Comparison of ENCODE assay signal across 8 mouse cellular contexts in genomic region chr2:148875335-148875811, GRCm38 (mm10). TPM values are rescaled to one million over a fixed set of nuclear protein-coding genes. Genes with fewer than 3 reads are reported as not detected.
DNase-seq lines count a peak whose midpoint lies in the region; ATAC-seq lines count a peak whose summit lies in the region.

Gene Cst3, minus strand, starts transcription at chr2:148875692.

- peak; percentile 90 for DNase-seq in MN1 (ENCODE audit: low spot score)
- DNase-seq in cerebellum, adult 9-11 months = peak; percentile 91
- DNase-seq in frontal cortex, postnatal 10 days (ENCODE audit: low spot score in 2 of 2) = peak; percentile 91
- DNase-seq in layer of hippocampus, postnatal 14 days (ENCODE audit: low spot score in 2 of 2) = peak; percentile 87 to 94
- peak; percentile 96 for DNase-seq in lung, postnatal 14 days
- peak; percentile 87 for DNase-seq in retina, adult 2 months (ENCODE audit: low read depth, low spot score)
- peak; percentile 90 for DNase-seq in thymus, postnatal 36 days

- ATAC-seq in hindbrain, embryonic 12.5 days (ENCODE audit: low FRiP score) = peak; percentile 95

- no peaks in the 10 kb centered on the region for H3K9me3 ChIP-seq in hindbrain, embryonic 12.5 days (replicated peaks)

- H3K4me1 ChIP-seq in hindbrain, embryonic 12.5 days = peaks cover 29% of the 10 kb centered on the region

- peak within 1 kb of the TSS; percentile 68 for H3K4me2 ChIP-seq in hindbrain, embryonic 12.5 days (replicated peaks)

- H3K4me3 ChIP-seq in hindbrain, embryonic 12.5 days = peak within 1 kb of the TSS; percentile 70

- peaks cover 25% of the 10 kb centered on the region for H3K36me3 ChIP-seq in hindbrain, embryonic 12.5 days

- peak within 1 kb of the TSS; percentile 84 for H3K27ac ChIP-seq in hindbrain, embryonic 12.5 days

- peak within 1 kb of the TSS; percentile 82 for H3K9ac ChIP-seq in hindbrain, embryonic 12.5 days

- H3K27me3 ChIP-seq in hindbrain, embryonic 12.5 days = no peaks in the 10 kb centered on the region

- WGBS in hindbrain, embryonic 12.5 days = under 1% methylated on average over 19 of the region's 19 CpGs

RNA-seq across cellular contexts. Expression of gene Cst3, which starts in this region (rescaled TPM):
- 339 and 373 TPM in 2 replicates for polyA plus RNA-seq in hindbrain, embryonic 12.5 days (2016; fragmentation: Nextera tagmentation; extraction: Ambion mirVana)
- 1,000 to 10,000 TPM; 2,596 to 2,656 TPM for total RNA-seq in layer of hippocampus, postnatal 14 days (2021)

Comparison
In these comparisons a context has a peak if more than half of its experiments do, and no peak if none do; other contexts are left out.
1. Peak in every context shown above with its lines: DNase-seq, ATAC-seq, H3K4me3 ChIP-seq and H3K27ac ChIP-seq.